Mouse (Mus musculus): ENCODE data around the gene Pycard.

Pycard gene

GRCm38 (mm10) chr7:128013116-128013515 is 19.4 kb upstream of the Pycard start:
- DNase-seq (ENCODE audit: low read depth, low spot score) = no peak
- H3K36me3 ChIP-seq (ENCODE audit: control insufficient read depth, insufficient read depth, low read length, poor library complexity, severe bottlenecking) = no peaks in the 10 kb centered on the region
- no peaks in the 10 kb centered on the region for H3K27me3 ChIP-seq (ENCODE audit: control insufficient read depth, insufficient read depth, low read length, poor library complexity, severe bottlenecking)

DNA sequence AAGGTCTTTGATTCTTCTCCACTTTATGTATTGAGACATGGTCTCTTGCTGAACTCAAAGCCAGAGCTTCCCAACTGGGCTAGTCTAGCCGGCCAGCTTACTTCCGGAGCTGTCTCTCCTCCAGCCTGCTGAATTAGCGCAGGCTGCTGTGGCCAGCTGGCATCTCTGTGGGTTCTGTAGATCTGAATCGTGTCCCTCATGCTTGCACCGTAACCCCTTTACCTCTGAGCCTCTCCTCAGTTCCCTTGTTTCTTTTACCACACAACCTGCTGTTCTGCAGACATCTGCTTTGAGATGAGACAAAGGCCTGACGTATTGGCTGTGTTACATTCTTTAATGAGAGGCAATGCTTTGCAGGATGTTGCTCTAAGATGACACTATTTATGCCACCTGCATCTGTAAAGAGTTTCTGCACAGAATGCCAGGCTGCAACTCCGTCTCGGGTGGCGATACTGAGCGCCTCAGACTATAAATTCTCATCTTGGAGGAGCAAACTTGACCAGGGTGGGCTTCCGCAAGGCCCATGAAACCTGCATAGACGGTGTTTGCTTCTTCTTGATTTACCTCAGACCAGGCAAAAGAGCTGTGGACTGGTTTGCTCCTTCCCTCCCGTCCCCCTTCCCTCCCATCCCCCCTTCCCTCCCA is 18.6 kb upstream of the Pycard start:
- H3K27me3 ChIP-seq (ENCODE audit: control insufficient read depth, insufficient read depth, low read length, poor library complexity, severe bottlenecking) = no peaks in the 10 kb centered on the region
- DNase-seq (ENCODE audit: low read depth, low spot score) = no peak
- H3K36me3 ChIP-seq (ENCODE audit: control insufficient read depth, insufficient read depth, low read length, poor library complexity, severe bottlenecking) = no peaks in the 10 kb centered on the region

- no peak for DNase-seq (ENCODE audit: low read depth, low spot score)
- no peaks in the 10 kb centered on the region for H3K27me3 ChIP-seq (ENCODE audit: control insufficient read depth, insufficient read depth, low read length, poor library complexity, severe bottlenecking)
- no peaks in the 10 kb centered on the region for H3K36me3 ChIP-seq (ENCODE audit: control insufficient read depth, insufficient read depth, low read length, poor library complexity, severe bottlenecking)
These were observed 16.2 kb upstream of the Pycard start for GRCm38 (mm10) chr7:128009715-128010340.

GRCm38 (mm10) chr7:128006193-128006592 is 12.5 kb upstream of the Pycard start:
- Histone ChIP-seq H3K36me3 (ENCODE audit: control insufficient read depth, insufficient read depth, low read length, poor library complexity, severe bottlenecking) (no peaks in the 10 kb centered on the region), H3K27me3 (ENCODE audit: control insufficient read depth, insufficient read depth, low read length, poor library complexity, severe bottlenecking) (no peaks in the 10 kb centered on the region)
- no peak for DNase-seq (ENCODE audit: low read depth, low spot score)

GRCm38 (mm10) chr7:128004487-128005362 is 11.1 kb upstream of the Pycard start:
- no peaks in the 10 kb centered on the region for H3K36me3 ChIP-seq (ENCODE audit: control insufficient read depth, insufficient read depth, low read length, poor library complexity, severe bottlenecking)
- H3K27me3 ChIP-seq (ENCODE audit: control insufficient read depth, insufficient read depth, low read length, poor library complexity, severe bottlenecking) = no peaks in the 10 kb centered on the region
- DNase-seq (ENCODE audit: low read depth, low spot score) = no peak

GRCm38 (mm10) chr7:128004150-128004486 is 10.5 kb upstream of the Pycard start:
- Histone ChIP-seq H3K36me3 (ENCODE audit: control insufficient read depth, insufficient read depth, low read length, poor library complexity, severe bottlenecking) (no peaks in the 10 kb centered on the region), H3K27me3 (ENCODE audit: control insufficient read depth, insufficient read depth, low read length, poor library complexity, severe bottlenecking) (no peaks in the 10 kb centered on the region)
- DNase-seq (ENCODE audit: low read depth, low spot score) = no peak

DNA sequence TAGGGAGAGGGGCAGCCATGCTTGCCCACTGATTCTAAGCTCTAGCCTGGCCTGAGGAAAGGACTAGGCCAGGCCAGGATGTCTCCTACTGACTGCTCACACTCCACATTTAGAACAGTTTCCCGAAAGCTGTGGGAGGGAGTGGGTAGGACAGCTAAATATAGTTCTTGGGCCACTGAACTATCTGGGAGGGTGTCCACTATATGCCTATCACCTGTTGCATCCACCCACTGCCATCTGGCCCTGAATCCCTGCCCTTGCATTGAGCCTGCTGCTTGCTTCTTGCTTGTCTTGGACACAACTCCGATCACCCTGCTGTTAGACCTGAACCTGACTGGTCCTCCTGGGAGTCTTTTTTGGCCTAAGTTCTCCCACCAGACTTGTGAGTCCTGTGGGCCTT is 10.0 kb upstream of the Pycard start, which contains the start of gene Trim72:
Gene Trim72, plus strand, starts transcription at position 262 of the 400 bp plus-strand sequence.
- Histone ChIP-seq H3K36me3 (ENCODE audit: control insufficient read depth, insufficient read depth, low read length, poor library complexity, severe bottlenecking) (no peaks in the 10 kb centered on the region), H3K27me3 (ENCODE audit: control insufficient read depth, insufficient read depth, low read length, poor library complexity, severe bottlenecking) (no peaks in the 10 kb centered on the region)

DNA sequence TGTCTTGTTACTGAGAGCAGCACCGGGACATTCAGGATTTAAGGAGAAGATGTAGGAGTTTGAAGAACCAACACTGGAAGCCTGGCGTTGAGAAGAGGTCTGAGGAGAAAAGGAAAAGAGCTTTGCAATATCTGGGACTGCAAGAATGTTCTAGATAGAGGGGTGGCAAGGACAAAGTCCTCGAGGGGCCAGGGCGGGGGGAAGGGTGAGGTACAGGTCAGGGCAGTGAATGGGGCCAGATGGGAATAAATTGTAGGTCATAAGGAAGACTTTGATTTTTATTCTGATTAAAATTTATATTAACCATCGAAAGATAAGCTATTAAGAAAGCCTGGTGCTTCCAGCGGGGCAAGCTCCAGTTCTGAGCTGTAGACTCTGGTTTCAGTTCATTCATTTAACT is 9.4 kb upstream of the Pycard start:
- DNase-seq (ENCODE audit: low read depth, low spot score) = no peak
- Histone ChIP-seq H3K36me3 (ENCODE audit: control insufficient read depth, insufficient read depth, low read length, poor library complexity, severe bottlenecking) (no peaks in the 10 kb centered on the region), H3K27me3 (ENCODE audit: control insufficient read depth, insufficient read depth, low read length, poor library complexity, severe bottlenecking) (no peaks in the 10 kb centered on the region)

More for the DNA sequence above, 10.0 kb upstream of the Pycard start, which contains the start of gene Trim72:
- no peak for DNase-seq (ENCODE audit: low read depth, low spot score)

DNA sequence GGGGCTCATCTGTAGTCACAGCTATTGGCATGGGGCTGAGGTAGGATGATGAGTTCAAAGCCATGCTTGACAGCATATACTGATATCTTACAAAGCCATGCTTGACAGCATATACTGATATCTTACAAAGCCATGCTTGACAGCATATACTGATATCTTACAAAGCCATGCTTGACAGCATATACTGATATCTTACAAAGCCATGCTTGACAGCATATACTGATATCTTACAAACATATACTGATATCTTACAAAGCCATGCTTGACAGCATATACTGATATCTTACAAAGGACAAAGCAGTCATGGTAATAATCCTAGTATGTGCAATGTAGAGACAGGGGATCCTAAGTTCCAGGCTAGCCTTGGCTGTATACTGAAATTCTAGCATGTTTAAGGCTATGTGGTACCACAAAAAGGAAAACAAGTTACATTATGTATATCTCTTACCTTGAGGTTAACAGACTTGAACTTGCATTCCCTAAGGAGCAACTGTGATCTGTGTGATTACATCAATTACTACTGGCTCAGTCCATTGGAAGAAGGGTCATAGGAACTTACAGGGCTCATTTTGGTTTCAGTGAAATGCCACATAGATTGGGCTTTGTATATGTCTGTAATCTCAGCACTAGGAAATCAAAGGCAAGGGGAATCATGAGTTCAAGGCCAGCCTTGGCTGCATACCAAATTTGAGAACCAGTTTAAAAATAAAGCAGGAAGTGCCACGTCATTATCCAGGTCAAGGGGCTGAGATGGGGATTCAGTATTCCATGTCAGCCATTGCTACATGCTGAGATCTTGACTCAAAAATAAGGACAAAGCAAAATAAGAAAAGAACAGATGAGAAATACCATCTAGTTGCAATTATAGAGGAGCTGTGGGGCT is 6.6 kb upstream of the Pycard start:
- no peaks in the 10 kb centered on the region for H3K27me3 ChIP-seq (ENCODE audit: control insufficient read depth, insufficient read depth, low read length, poor library complexity, severe bottlenecking)
- no peaks in the 10 kb centered on the region for H3K36me3 ChIP-seq (ENCODE audit: control insufficient read depth, insufficient read depth, low read length, poor library complexity, severe bottlenecking)

DNA sequence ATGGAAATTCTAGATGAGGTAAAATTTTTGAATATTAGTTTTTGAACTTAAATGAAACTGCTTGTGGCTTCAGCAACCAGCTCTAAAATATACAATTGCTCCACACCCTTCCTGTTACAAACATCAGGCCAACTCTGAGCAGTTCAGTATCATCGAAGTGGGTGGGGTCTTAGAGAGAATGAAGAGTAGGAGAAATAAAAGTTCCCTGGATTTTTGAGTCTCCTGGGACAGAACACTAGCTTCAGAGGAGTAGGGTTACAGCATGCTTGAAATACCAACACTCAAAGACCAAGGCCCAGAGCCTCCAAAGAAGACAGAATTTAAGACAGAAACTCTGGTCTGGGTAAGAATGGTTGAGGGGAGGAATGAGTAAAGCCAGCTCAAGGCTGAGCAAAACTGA is 5.8 kb upstream of the Pycard start:
- no peaks in the 10 kb centered on the region for H3K36me3 ChIP-seq (ENCODE audit: control insufficient read depth, insufficient read depth, low read length, poor library complexity, severe bottlenecking)
- no peak for DNase-seq (ENCODE audit: low read depth, low spot score)
- no peaks in the 10 kb centered on the region for H3K27me3 ChIP-seq (ENCODE audit: control insufficient read depth, insufficient read depth, low read length, poor library complexity, severe bottlenecking)

More for the DNA sequence above, 6.6 kb upstream of the Pycard start:
- no peak for DNase-seq (ENCODE audit: low read depth, low spot score)

GRCm38 (mm10) chr7:127992488-127993340 is 953 bp downstream of the Pycard start:
- H3K27me3 ChIP-seq (ENCODE audit: control insufficient read depth, insufficient read depth, low read length, poor library complexity, severe bottlenecking) = no peaks in the 10 kb centered on the region
- DNase-seq (ENCODE audit: low read depth, low spot score) = peak; percentile 23
- H3K36me3 ChIP-seq (ENCODE audit: control insufficient read depth, insufficient read depth, low read length, poor library complexity, severe bottlenecking) = no peaks in the 10 kb centered on the region; the same call in 1 of the 2 replicates

GRCm38 (mm10) chr7:127991643-127992487 is 1.8 kb downstream of the Pycard start:
- Histone ChIP-seq H3K36me3 (ENCODE audit: control insufficient read depth, insufficient read depth, low read length, poor library complexity, severe bottlenecking) (peaks cover 3% of the 10 kb centered on the region), H3K27me3 (ENCODE audit: control insufficient read depth, insufficient read depth, low read length, poor library complexity, severe bottlenecking) (no peaks in the 10 kb centered on the region)
- peak; percentile 84 for DNase-seq (ENCODE audit: low read depth, low spot score)

GRCm38 (mm10) chr7:127988904-127989303 is 4.8 kb downstream of the Pycard start:
- DNase-seq (ENCODE audit: low read depth, low spot score) = no peak
- Histone ChIP-seq H3K36me3 (ENCODE audit: control insufficient read depth, insufficient read depth, low read length, poor library complexity, severe bottlenecking) (peaks cover 6% of the 10 kb centered on the region), H3K27me3 (ENCODE audit: control insufficient read depth, insufficient read depth, low read length, poor library complexity, severe bottlenecking) (no peaks in the 10 kb centered on the region)

Measured in splenic B cell, adult 2 months (primary cell).